Mouse (Mus musculus): ENCODE results near the gene Pcyox1. TPM values are rescaled to one million over a fixed set of nuclear protein-coding genes. Genes with fewer than 3 reads are reported as not detected.

Gene Pcyox1
- polyA plus RNA-seq (2015; fragmentation: Nextera tagmentation; extraction: Ambion mirVana) = 113 and 119 TPM in 2 replicates

- Histone ChIP-seq H3K4me2 (replicated peaks; ENCODE audit: low read depth, low read length) (peak within 1 kb of the TSS; percentile 79), H3K27me3 (ENCODE audit: insufficient read depth, low read length) (no peaks in the 10 kb centered on the region; the same call in 1 of the 2 replicates), H3K9me3 (ENCODE audit: low read length) (no peaks in the 10 kb centered on the region), H3K4me3 (ENCODE audit: low read length) (peak within 1 kb of the TSS; percentile 80), H3K36me3 (ENCODE audit: insufficient read depth, low read length) (peaks cover 13% of the 10 kb centered on the region), H3K27ac (ENCODE audit: low read length) (peak within 1 kb of the TSS; percentile 81), H3K9ac (replicated peaks; ENCODE audit: low read length) (peak within 1 kb of the TSS; percentile 80), H3K4me1 (ENCODE audit: insufficient read depth, low read length) (peaks cover 26% of the 10 kb centered on the region)
- WGBS = 0% methylated on average over 51 of the region's 51 CpGs
- ATAC-seq (ENCODE audit: low FRiP score, low TSS enrichment) = peak; percentile 95
Observed at GRCm38 (mm10) chr6:86396581-86397256, at the start of gene Pcyox1. TSS of gene Pcyox1 (minus strand) at chr6:86397154.

- Histone ChIP-seq H3K27ac (ENCODE audit: low read length) (no peak overlapping the region), H3K4me1 (ENCODE audit: insufficient read depth, low read length) (no peaks in the 10 kb centered on the region), H3K9ac (replicated peaks; ENCODE audit: low read length) (no peak overlapping the region), H3K27me3 (ENCODE audit: insufficient read depth, low read length) (no peaks in the 10 kb centered on the region), H3K36me3 (ENCODE audit: insufficient read depth, low read length) (peaks cover 44% of the 10 kb centered on the region), H3K4me3 (ENCODE audit: low read length) (no peak overlapping the region), H3K9me3 (ENCODE audit: low read length) (no peaks in the 10 kb centered on the region), H3K4me2 (replicated peaks; ENCODE audit: low read depth, low read length) (no peak overlapping the region)
- WGBS = 93% methylated on average over 18 of the region's 18 CpGs
- ATAC-seq (ENCODE audit: low FRiP score, low TSS enrichment) = no peak
Observed at GRCm38 (mm10) chr6:86445551-86445950, 48.6 kb upstream of the Pcyox1 start.

GRCm38 (mm10) chr6:86441571-86441970, 44.6 kb upstream of the Pcyox1 start:
- no peak overlapping the region for H3K27ac ChIP-seq (ENCODE audit: low read length)

GRCm38 (mm10) chr6:86439531-86439930, 42.6 kb upstream of the Pcyox1 start:
- H3K4me3 ChIP-seq (ENCODE audit: low read length) = peak overlapping the region; percentile 64
- H3K4me2 ChIP-seq (replicated peaks; ENCODE audit: low read depth, low read length) = peak overlapping the region; percentile 79
- H3K27ac ChIP-seq (ENCODE audit: low read length) = no peak overlapping the region
- H3K4me1 ChIP-seq (ENCODE audit: insufficient read depth, low read length) = peaks cover 8% of the 10 kb centered on the region
- peak overlapping the region; percentile 86 for H3K9ac ChIP-seq (replicated peaks; ENCODE audit: low read length)
- ATAC-seq (ENCODE audit: low FRiP score, low TSS enrichment) = no peak
- peaks cover 20% of the 10 kb centered on the region for H3K36me3 ChIP-seq (ENCODE audit: insufficient read depth, low read length)
- no peaks in the 10 kb centered on the region for H3K27me3 ChIP-seq (ENCODE audit: insufficient read depth, low read length)
- 93% methylated on average over 1 of the region's 1 CpGs for WGBS
- no peaks in the 10 kb centered on the region for H3K9me3 ChIP-seq (ENCODE audit: low read length)

More at GRCm38 (mm10) chr6:86441571-86441970, 44.6 kb upstream of the Pcyox1 start:
- peaks cover 8% of the 10 kb centered on the region for H3K4me1 ChIP-seq (ENCODE audit: insufficient read depth, low read length)
- no peaks in the 10 kb centered on the region for H3K9me3 ChIP-seq (ENCODE audit: low read length)
- no peak for ATAC-seq (ENCODE audit: low FRiP score, low TSS enrichment)
- H3K4me2 ChIP-seq (replicated peaks; ENCODE audit: low read depth, low read length) = no peak overlapping the region
- H3K27me3 ChIP-seq (ENCODE audit: insufficient read depth, low read length) = no peaks in the 10 kb centered on the region
- WGBS = 96% methylated on average over 10 of the region's 10 CpGs
- no peak overlapping the region for H3K4me3 ChIP-seq (ENCODE audit: low read length)
- peaks cover 19% of the 10 kb centered on the region for H3K36me3 ChIP-seq (ENCODE audit: insufficient read depth, low read length)
- H3K9ac ChIP-seq (replicated peaks; ENCODE audit: low read length) = no peak overlapping the region

GRCm38 (mm10) chr6:86439119-86439496, 42.2 kb upstream of the Pcyox1 start:
- Histone ChIP-seq H3K4me2 (replicated peaks; ENCODE audit: low read depth, low read length) (peak overlapping the region; percentile 79), H3K4me3 (ENCODE audit: low read length) (peak overlapping the region; percentile 64), H3K27me3 (ENCODE audit: insufficient read depth, low read length) (no peaks in the 10 kb centered on the region), H3K9me3 (ENCODE audit: low read length) (no peaks in the 10 kb centered on the region), H3K36me3 (ENCODE audit: insufficient read depth, low read length) (peaks cover 23% of the 10 kb centered on the region), H3K27ac (ENCODE audit: low read length) (peak overlapping the region; percentile 94), H3K4me1 (ENCODE audit: insufficient read depth, low read length) (peaks cover 8% of the 10 kb centered on the region), H3K9ac (replicated peaks; ENCODE audit: low read length) (peak overlapping the region; percentile 86)
- ATAC-seq (ENCODE audit: low FRiP score, low TSS enrichment) = no peak; the same call in 1 of the 2 replicates
- WGBS = 6% methylated on average over 13 of the region's 13 CpGs

- under 1% methylated on average over 59 of the region's 59 CpGs for WGBS
- Histone ChIP-seq H3K4me3 (ENCODE audit: low read length) (peak within 1 kb of the TSS; percentile 64), H3K9me3 (ENCODE audit: low read length) (no peaks in the 10 kb centered on the region), H3K9ac (replicated peaks; ENCODE audit: low read length) (peak within 1 kb of the TSS; percentile 86), H3K36me3 (ENCODE audit: insufficient read depth, low read length) (peaks cover 24% of the 10 kb centered on the region), H3K27ac (ENCODE audit: low read length) (peak within 1 kb of the TSS; percentile 94), H3K4me1 (ENCODE audit: insufficient read depth, low read length) (peaks cover 8% of the 10 kb centered on the region), H3K27me3 (ENCODE audit: insufficient read depth, low read length) (no peaks in the 10 kb centered on the region), H3K4me2 (replicated peaks; ENCODE audit: low read depth, low read length) (peak within 1 kb of the TSS; percentile 79)
- ATAC-seq (ENCODE audit: low FRiP score, low TSS enrichment) = peak; percentile 94
Observed at GRCm38 (mm10) chr6:86438272-86439118, 41.5 kb upstream of the Pcyox1 start, which contains the start of gene C87436. TSS of gene C87436 (plus strand) at chr6:86438374.

GRCm38 (mm10) chr6:86437711-86438110, 40.8 kb upstream of the Pcyox1 start:
- Histone ChIP-seq H3K4me1 (ENCODE audit: insufficient read depth, low read length) (peaks cover 8% of the 10 kb centered on the region), H3K9me3 (ENCODE audit: low read length) (no peaks in the 10 kb centered on the region), H3K4me3 (ENCODE audit: low read length) (peak overlapping the region; percentile 64), H3K36me3 (ENCODE audit: insufficient read depth, low read length) (peaks cover 26% of the 10 kb centered on the region), H3K27ac (ENCODE audit: low read length) (peak overlapping the region; percentile 94), H3K27me3 (ENCODE audit: insufficient read depth, low read length) (no peaks in the 10 kb centered on the region), H3K9ac (replicated peaks; ENCODE audit: low read length) (peak overlapping the region; percentile 86), H3K4me2 (replicated peaks; ENCODE audit: low read depth, low read length) (peak overlapping the region; percentile 79)
- peak; percentile 66; the same call in 1 of the 2 replicates for ATAC-seq (ENCODE audit: low FRiP score, low TSS enrichment)
- 2% methylated on average over 14 of the region's 14 CpGs for WGBS

- no peak overlapping the region for H3K27ac ChIP-seq (ENCODE audit: low read length)
- H3K9me3 ChIP-seq (ENCODE audit: low read length) = no peaks in the 10 kb centered on the region
- ATAC-seq (ENCODE audit: low FRiP score, low TSS enrichment) = no peak
- no peaks in the 10 kb centered on the region for H3K4me1 ChIP-seq (ENCODE audit: insufficient read depth, low read length)
- H3K36me3 ChIP-seq (ENCODE audit: insufficient read depth, low read length) = peaks cover 45% of the 10 kb centered on the region
- H3K4me3 ChIP-seq (ENCODE audit: low read length) = no peak overlapping the region
- no peaks in the 10 kb centered on the region for H3K27me3 ChIP-seq (ENCODE audit: insufficient read depth, low read length)
- WGBS = 92% methylated on average over 1 of the region's 1 CpGs
- H3K4me2 ChIP-seq (replicated peaks; ENCODE audit: low read depth, low read length) = no peak overlapping the region
- H3K9ac ChIP-seq (replicated peaks; ENCODE audit: low read length) = no peak overlapping the region
Observed at GRCm38 (mm10) chr6:86433696-86434095, 36.7 kb upstream of the Pcyox1 start.

GRCm38 (mm10) chr6:86431531-86431930, 34.6 kb upstream of the Pcyox1 start:
- Histone ChIP-seq H3K9me3 (ENCODE audit: low read length) (no peaks in the 10 kb centered on the region), H3K27me3 (ENCODE audit: insufficient read depth, low read length) (no peaks in the 10 kb centered on the region), H3K9ac (replicated peaks; ENCODE audit: low read length) (no peak overlapping the region), H3K4me3 (ENCODE audit: low read length) (no peak overlapping the region), H3K4me1 (ENCODE audit: insufficient read depth, low read length) (no peaks in the 10 kb centered on the region), H3K36me3 (ENCODE audit: insufficient read depth, low read length) (peaks cover 64% of the 10 kb centered on the region), H3K4me2 (replicated peaks; ENCODE audit: low read depth, low read length) (no peak overlapping the region), H3K27ac (ENCODE audit: low read length) (no peak overlapping the region)
- ATAC-seq (ENCODE audit: low FRiP score, low TSS enrichment) = no peak
- 93% methylated on average over 3 of the region's 3 CpGs for WGBS
